Mouse (Mus musculus): ENCODE results near the gene Ankrd36.

GRCm38 (mm10) chr11:5629033-5629432, 59.5 kb downstream of the Ankrd36 start:
- TF ChIP-seq POLR2A (IDR thresholded peaks at IDR 0.05; ENCODE audit: low read depth, low read length) = no peak
- TF ChIP-seq CTCF (IDR thresholded peaks at IDR 0.05; ENCODE audit: extremely low read depth, insufficient read length, insufficient replicate concordance, low read depth, low read length) = peak; percentile 94

All from small intestine, adult 2 months (tissue).